Mouse (Mus musculus) A20 (cell line): ENCODE results near the gene Ccdc188.

ENCODE experiments used
- DNase-seq: peaks from one replicate; pipeline ENCODE4 v3.0.0-alpha.2; 2011; ENCODE audit warnings: low read depth, low spot score

Ccdc188 gene

DNA sequence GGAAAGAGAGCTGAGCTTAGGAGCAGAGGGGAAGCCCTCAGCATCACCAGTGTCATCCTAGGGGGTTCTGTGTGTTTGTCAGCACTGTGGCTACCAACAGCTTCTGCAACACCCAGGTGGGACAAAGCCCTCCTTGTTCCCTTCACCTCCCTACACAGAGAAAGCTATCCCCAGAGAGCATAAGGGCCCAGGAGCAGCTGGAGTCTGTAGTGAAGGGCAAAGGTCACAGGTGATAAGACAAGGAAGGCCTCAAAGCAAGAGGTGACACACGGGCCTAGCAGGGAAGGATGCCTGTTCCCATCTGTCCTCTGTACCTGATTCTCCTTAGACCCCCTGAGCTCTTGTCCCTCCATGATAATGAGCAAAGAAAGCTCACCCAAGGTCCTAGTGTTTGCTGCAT lies 16.1 kb upstream of the Ccdc188 start:
- DNase-seq = no peak

DNA sequence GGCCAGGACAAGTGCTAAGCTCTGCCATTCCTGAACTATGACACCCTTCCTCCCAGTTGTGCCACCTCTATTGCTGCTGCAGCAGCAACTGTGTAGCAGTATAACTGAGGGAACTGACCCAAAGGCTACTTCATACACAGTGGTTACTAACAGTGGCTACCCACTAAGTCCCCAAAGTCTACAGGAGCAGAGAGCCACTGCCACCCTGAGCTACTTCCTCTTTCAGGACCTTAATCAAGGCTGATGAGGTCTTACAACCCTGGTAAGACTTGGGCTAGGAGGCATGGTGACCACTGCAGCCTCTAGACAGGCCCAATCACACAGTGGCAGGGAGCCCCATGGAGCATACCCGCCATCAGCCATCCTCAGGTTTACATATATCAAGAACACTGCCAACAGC lies 15.6 kb upstream of the Ccdc188 start:
- DNase-seq = peak; percentile 40

DNA sequence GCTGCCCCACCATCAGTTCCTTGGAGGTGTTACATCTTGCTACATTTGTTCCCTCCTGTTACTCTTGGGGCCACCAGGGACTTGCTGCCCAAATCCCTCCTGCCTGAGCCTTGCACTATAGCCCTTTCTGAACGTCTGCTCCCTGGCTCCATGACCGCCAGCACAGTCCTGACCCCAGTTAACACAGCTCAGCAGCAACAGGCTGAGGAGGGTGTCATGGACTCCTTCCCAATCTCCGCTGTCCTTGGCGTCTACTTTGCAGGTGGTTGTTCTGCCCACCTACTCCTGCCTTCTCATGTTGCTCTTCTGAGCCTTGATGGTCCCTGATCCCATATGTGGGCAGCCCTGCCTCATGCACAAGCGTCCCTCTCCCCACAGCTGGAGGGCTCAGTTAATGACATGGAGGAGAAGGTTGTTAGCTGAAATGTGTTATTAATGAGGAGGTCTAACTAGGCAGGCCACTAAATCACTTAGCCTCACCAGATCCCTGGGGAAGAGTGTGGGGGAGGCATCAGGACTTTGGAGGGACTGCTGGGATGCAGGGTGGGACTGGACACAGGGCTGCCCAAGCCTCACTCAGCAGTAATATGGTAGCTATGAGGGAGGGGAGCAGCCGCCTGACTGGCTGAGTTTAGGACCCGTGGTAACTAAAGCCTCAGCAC lies 14.1 kb upstream of the Ccdc188 start:
- DNase-seq = no peak

DNA sequence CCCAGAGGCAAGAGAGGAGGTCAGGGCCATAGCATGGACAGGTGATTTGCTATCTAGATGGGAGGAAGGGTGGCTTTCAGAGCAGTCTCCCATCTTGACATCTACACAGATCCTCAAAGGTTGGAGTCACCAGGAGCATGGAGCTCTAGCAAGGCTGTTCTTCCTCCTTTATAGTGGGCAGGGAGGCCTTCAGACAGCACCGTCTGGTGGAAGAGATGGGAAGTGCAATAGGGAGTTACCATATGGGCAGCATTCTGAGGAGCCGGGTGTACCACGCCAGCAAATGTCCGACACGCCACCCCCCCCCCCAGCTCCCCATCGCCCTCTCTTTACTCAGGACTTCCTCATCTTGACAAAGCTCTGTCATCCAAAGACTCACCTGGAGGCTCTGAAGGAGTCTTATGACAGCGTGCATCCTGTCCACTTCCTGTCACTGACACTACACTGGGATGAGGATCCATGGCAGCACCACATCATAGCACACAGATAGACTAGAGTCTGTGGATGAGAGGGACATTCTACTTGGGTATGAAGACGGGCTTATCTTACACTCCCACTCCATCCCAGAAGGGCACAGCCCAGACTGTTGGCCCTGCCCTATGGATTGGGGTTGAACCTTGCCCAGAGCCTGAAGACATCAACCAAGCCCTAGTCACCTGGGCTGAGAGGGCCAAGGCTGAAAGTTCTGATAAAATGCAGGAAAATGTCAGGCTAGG lies 6.8 kb upstream of the Ccdc188 start:
- peak; percentile 57 for DNase-seq

DNA sequence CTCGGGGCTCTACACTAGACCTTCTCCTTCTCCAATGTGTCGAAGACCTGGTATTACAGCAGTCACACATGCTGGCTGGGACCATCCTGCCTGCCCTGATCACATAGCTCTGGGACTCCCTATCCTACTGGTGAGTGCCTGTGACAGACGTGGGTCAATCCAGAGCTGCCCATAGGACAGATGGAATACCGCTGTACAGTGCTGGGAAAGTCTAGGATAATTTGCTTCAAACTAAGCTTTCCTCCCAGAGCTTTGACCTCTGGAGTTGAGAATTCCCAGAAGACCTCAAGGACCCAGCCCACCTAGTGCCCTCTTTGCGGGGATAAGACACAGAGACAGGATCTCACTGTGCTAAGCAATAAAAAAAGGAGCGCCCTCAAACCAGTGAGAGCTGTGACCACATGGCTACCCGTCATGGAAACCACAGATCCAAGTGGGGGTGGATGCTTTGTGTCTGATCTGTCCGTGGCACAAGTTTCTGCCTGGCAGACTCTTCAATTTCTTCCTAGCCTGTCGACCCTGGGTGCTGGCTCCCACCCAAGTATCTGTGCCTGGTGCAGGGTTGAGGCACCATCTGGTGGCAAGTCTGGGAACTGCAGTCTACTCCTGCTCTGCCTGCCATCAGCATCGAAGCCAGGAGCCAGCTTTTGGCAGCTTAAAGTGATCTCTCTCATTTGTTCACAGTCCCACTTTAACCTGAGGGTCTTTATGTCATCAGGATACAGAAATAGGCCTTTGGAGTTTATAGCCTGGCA lies 6.1 kb upstream of the Ccdc188 start:
- DNase-seq = peak; percentile 69

DNA sequence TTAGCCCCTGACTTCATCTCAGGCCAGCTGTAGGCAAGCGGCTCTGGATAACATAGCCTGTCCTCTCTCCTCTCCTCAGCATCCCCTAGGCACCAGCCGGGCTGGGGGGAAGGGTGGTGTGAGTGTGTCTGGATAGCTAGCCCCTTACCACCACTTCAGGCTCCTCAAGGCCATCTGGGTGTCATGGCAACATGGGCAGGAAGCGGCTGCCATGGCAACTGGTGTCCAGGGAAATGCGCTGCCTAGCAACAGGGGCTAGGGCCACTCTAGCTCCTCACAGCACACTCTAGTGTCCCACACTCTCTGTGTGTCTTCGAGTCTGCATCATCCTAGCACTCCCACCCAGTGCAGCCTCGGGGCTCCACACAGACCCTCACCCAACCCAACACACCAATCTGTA lies 4.0 kb upstream of the Ccdc188 start:
- no peak for DNase-seq

DNA sequence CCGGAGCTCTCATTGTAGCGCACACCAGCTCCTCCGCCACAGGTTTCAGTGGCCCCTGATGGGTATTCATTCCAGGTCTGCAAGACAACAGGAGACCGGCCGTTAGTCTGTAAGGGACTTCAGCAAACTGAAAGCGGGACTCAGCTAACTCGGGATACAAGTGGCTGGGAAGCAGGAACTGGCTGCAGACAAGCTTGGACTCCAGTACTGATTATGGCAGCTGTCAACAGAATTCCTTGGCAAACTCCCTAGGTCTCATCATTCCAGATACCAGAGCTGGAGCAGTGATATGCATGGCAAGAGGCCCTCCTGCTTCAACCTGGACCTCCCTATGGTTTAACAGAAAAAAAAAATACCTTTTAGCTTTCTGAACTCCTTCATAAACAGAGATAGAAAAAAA lies 2.8 kb upstream of the Ccdc188 start:
- DNase-seq = no peak

DNA sequence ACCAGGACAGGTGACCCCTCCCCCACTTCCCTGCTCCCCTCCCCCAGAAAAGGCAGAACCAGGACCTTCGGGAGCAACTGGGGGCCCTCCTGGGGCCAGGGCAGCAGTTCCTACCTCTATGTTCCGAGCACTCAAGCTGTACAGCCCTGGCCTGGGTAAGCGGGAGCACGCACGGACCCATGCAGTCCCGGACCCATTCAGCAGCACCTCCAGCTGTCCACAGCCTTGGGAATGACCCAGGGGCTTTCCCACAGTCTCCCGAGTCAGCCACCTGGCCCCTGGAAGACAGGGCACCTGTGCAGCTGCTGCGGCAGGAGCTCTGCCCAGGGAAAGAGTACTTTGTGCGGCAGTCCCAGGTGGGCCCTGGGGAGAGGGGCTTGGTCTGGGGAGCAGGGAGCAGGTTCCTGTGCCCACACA lies 909 bp downstream of the Ccdc188 start:
- no peak for DNase-seq

DNA sequence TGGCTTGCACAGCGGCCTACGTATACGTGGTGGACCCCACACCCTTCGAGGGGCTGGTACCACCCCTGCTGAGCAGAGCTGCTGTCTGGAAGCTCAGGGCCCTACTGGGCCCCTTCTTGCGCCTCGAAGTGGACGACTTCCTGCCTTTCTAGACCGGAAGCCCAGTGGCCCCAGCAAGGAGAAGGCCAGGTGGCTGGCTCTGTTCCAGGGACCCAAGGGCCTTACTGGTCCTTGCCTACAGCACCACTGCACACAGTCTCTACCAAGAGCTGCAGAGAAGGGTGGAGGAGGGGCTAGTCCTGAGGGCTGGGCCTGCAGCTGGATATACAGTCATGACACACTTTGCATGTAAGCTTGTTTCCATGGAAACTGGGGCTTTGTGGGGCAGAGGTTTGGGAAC lies 2.3 kb downstream of the Ccdc188 start:
- peak; percentile 52 for DNase-seq

DNA sequence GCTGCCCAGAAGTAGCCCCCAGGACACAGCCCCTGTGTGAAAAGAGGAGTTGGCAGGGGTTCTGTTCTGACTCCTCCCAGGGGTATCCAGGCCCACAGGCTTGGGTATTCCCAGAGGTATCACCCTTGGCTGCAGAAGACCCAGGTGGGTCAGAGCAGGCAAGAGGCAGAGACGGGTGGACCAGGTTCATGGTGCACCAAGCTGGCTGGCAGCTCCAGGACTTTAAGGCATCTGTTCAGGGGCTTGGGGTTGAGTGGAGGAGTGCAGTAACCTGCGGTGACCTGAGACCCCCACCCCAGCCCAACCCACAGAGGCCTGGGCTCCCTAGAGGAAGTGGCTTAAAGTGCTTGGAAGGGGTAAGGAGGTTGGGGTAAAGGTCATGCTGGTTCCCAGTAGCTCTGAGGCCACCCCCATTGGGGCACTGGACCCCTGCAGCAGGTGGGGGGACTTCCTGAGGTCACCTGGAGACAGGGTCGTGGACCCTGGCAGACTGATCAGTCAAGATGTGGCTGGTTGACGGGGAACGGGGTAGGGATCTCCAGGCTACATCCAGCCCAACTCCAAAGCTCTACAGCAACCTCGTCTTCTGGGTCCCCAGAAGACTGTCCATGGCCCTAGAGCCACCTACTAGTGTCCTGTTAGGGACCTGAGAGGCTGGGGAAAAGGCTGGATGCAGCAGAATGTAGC lies 3.3 kb downstream of the Ccdc188 start:
- no peak for DNase-seq

DNA sequence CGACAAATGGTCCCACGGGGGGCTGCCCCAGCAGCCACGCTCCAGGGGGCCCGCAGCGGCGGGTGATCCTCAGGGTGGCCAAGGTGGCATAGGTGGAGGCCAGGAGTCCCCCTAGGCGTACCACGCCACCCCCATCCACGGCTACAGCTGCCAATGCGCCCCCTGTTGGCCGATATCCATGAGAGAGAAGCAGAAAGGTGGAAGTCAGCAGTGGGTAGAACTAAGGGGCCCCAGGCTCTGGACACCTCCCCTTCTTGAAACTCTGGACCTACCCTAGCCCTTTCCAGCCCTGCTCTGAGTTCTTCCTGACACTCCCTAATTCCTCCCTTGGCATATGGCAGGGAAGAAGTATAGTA lies 3.8 kb downstream of the Ccdc188 start:
- peak; percentile 35 for DNase-seq

DNA sequence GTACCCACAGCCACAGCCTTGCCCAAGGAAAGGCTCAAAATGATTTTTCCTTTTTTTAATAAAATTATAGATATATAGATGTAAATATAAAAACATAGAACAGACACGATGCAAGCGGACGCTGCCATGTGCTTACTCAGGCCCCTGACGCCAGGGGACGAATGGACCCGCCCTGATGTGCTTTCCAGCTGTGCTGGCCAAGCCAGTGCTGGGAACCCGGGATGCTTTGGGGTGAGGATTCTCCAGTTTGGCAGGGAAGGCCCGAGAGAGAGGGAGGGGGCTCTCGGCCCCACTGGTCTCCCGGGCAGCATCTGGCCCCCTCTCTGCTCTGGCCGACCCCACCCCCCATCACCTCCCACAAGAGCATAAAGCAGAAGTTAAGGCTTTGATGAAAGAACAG lies 4.5 kb downstream of the Ccdc188 start:
- DNase-seq = no peak

DNA sequence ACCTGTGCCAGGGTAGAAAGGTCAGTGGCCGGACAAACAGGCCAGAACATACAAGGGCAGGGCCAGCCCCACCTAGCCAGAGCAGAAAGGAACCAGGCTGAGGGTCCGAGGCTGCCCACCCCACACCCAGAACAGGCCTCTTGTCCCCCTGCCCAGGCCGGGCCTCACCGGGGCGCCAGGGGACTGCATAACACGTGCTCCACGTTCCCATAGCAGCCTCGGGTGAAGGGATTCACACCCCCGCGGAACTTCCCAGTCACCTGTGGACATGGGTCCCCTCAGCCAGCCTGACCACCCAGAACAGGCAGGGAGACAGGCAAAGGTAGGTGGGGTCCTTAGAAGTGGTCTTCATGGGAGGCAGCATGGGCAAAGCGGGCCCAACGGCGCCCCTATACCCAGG lies 9.5 kb downstream of the Ccdc188 start:
- no peak for DNase-seq

DNA sequence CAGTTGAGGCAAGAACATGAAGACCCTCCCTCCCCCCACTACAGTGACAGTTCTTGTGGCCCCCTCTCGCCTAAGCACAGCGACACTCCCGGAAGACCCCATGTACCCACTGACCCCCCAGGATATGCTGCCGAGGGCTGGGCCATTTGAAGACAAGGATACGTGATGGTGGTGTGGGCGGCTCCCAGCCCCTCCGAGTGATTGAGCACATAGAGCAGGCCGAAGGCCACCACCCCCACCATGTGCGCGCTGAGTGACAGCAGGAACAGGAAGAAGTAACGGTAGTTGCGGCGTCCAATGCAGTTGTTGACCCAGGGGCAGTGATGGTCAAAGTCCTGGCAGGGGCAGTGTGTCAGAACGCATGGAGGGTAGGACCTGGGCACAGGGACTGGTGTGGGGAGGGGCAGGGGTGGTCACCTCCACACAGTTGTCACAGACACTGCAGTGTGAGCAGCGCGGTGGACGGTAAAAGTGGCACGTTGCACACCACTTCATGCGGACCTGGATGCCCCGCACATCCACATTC lies 10.3 kb downstream of the Ccdc188 start:
- DNase-seq = no peak

DNA sequence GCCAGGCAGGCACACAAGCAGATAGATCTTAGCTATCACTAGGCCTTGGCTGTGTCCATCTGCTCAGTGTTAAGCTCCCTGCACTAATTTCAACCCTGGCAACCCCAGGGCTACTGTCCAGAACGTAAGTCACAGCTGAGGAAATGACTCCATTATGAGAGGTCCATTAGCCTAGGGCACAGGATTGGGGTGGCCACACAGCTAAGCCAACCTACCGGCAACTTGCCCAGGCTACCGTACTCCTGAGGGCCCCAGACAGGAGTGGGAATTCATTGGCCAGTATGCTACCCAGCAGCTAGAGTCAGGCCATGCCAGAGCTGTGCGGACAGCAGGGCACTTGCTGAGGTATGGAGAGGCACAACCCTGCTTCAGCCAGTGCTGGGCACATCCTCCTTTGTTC lies 11.2 kb downstream of the Ccdc188 start:
- DNase-seq = no peak

DNA sequence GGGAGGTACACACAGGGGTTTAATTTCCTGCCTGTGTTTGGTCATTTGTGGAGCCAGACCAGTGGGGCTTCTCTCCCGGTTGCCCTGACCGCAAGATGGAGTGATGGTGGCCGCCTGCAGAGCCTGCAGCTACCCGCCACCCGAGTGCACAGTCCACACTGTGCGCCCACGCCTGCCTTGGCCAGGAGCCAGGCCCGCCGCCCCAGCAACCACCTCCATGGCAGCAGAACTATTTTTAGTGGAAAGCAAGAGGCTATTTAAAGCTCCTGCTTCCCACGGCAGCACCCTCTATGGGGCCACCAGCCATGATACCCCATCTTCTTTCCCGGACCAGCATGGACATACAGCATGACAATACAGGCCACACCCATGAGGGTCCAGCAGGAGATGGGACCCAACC lies 11.9 kb downstream of the Ccdc188 start:
- no peak for DNase-seq

DNA sequence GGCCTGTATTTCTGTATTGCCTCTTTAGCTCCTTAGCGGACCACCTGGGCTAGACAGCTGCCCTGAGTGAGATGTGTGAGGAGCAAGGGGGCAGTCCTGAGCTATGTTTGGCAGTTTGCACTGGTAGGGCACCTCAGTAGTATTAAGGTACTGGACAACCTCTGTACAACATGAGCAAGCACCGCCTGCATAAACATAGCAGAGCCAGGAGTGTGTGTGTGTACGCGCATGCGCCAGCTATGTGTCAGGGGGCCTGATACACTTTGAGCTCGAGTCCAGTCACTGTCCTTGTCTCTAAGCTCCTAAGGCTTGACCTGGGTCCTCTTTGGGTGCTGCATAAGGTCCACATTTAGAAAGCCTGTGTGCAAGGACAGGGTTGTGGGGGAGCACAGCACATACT lies 12.9 kb downstream of the Ccdc188 start:
- DNase-seq = no peak

DNA sequence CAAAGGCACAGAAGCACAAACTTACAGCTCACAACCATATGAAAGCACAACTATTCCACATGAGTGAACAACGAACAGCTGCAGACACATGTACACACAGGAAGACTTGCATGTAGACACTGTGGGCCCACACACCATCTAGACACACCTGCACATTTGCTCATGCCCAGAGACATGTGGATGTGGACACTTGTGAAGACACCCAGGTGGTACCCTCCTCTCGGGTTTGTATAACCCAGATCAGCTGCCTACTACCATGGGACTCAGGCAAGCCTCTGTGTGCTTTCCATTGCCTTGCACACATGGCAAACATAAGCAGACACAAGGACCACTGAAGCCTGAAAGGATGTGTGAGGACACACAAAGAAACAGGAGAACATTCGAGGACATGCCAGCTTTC lies 13.4 kb downstream of the Ccdc188 start:
- peak; percentile 36 for DNase-seq

DNA sequence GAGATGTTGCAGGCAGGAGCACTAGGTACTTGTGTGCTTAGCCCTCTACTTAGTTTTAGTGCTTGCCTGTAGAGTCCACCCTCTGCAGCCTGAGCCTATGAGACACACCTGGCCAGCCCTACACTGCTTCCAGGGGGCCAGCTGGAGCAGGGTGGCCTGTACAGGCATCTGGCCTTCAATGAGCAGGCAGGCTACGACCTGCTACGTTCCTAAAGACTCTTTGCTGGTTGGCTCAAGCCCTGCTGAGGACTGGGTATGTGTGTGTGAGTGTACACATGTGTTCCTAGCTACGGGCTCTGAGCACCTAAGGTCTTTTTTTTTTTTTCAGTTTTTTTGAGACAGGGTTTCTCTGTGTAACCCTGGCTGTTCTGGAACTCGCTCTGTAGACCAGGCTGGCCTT lies 13.8 kb downstream of the Ccdc188 start:
- no peak for DNase-seq

DNA sequence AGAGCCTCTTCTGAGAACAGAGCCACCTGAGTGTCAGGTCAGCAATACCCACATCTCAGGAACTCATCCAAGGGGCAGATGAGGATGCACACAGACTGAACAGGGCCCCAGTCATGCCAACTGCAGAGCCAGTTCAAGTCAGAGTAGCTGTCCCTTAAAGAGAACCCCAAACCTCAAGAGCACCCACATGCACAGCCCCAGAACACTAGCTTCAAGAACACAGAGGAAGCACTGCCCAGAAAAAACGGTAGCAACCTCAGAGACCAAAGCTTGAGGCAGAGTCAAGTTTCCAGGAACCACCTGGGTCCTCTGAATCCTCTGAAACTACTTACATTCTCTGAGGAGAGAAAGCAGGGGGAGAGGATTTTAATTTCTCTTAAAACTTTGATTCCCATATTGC lies 15.8 kb downstream of the Ccdc188 start:
- no peak for DNase-seq

DNA sequence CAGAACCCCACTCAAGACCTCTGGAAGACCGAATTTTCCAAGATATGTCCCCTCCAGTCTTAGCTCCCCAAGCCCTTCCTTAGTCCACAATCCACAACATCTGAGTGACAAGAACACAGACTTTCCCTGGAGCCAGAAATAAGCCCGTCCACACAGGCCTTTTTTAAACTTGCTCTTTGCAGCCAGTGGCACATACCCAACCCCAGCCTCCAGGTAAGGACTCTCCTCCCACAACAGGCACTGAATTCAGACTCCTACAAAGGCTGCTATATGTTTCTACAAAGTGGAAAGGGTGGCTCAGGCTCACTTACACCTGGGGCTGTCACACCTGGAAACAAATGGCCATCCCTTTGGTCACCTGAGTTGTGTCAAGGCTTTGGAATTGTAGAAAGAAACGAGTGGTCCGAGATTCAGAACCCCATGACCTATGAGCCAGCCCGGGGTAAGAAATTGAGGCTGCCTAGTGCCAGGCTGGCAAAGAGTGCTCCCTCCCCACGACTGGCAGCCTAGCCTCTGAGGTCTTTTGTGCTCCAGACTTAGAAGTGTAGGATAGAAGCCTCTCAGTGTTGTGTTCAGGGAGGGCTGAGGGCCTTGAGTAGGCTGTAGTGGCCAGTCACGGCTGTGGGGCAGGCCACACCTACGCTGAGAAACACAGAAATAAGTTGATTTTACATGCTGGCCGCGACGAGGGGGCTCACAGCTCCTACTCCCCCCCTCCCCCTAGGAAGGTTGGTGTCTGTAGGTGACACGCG lies 16.4 kb downstream of the Ccdc188 start:
- peak; percentile 32 for DNase-seq
